Mouse (Mus musculus) hindlimb bud, embryonic 11.5 days (tissue): ENCODE results near the gene Slc5a10.

ENCODE experiments used
- DNase-seq: peaks from one replicate; pipeline ENCODE4 v3.0.0-alpha.2; 2012; ENCODE audit warnings: low read depth, low spot score; ENCODE audit errors: extremely low spot score

Slc5a10 gene

GRCm38 (mm10) chr11:61626509-61626908 lies 94.1 kb downstream of the Slc5a10 start:
- no peak for DNase-seq

- DNase-seq: no peak
These were observed 95.5 kb downstream of the Slc5a10 start for GRCm38 (mm10) chr11:61625136-61625535.
